Mouse (Mus musculus) C2C12 (cell line): ENCODE measurements around the gene Slc38a4. TPM values are rescaled to one million over a fixed set of nuclear protein-coding genes. Genes with fewer than 3 reads are reported as not detected.

Experiments
- H3K27me3 ChIP-seq: one replicate; pipeline ENCODE4 v1.6.1; 2011; ENCODE audit not compliant: control insufficient read depth, insufficient read depth, insufficient read length
- H3K36me3 ChIP-seq: one replicate; pipeline ENCODE4 v1.6.1; 2011; ENCODE audit not compliant: control insufficient read depth, insufficient read depth
- H3K4me3 ChIP-seq: one replicate; pipeline ENCODE4 v1.5.1; 2011; ENCODE audit warnings: mild to moderate bottlenecking, control low read depth; ENCODE audit not compliant: poor library complexity, insufficient read depth, severe bottlenecking
- H3K79me2 ChIP-seq: one replicate; pipeline ENCODE4 v1.6.1; 2011; ENCODE audit not compliant: control insufficient read depth, insufficient read depth
- H3K79me3 ChIP-seq: one replicate; pipeline ENCODE4 v1.6.1; 2011; ENCODE audit warnings: low read depth, control low read depth
- H3ac ChIP-seq: one replicate; pipeline ENCODE3; 2011; ENCODE audit warnings: low read depth; ENCODE audit not compliant: control insufficient read depth, insufficient read length
- CEBPB ChIP-seq: IDR thresholded peaks from one replicate; pipeline ENCODE4 v1.6.1; 2011; ENCODE audit warnings: low read depth, mild to moderate bottlenecking, control low read depth, moderate library complexity
- CTCF ChIP-seq: IDR thresholded peaks from one replicate; pipeline ENCODE4 v1.5.1; 2011; ENCODE audit not compliant: control insufficient read depth, insufficient read depth, insufficient read length
- FOSL1 ChIP-seq: IDR thresholded peaks from one replicate; pipeline ENCODE4 v1.8.0; 2011; ENCODE audit warnings: mild to moderate bottlenecking, low read length; ENCODE audit not compliant: poor library complexity, insufficient read depth, severe bottlenecking
- MAX ChIP-seq: IDR thresholded peaks from one replicate; pipeline ENCODE4 v1.6.1; 2011; ENCODE audit warnings: mild to moderate bottlenecking, control low read depth
- MYOD1 ChIP-seq: IDR thresholded peaks from one replicate; pipeline ENCODE4 v1.6.1; 2011; ENCODE audit warnings: low read depth; ENCODE audit not compliant: control insufficient read depth, insufficient read length
- MYOG ChIP-seq: IDR thresholded peaks from one replicate; pipeline ENCODE4 v1.6.1; 2011; ENCODE audit not compliant: control insufficient read depth, insufficient read length; ENCODE audit errors: extremely low read depth
- USF1 ChIP-seq: IDR thresholded peaks from one replicate; pipeline ENCODE4 v1.6.1; 2011; ENCODE audit warnings: low read depth, mild to moderate bottlenecking, control low read depth, moderate library complexity
- polyA plus RNA-seq: library from polyadenylated mRNA; unstranded; fragments of >200 nt; fragmentation: generic; extraction: Trizol; gene quantifications from one replicate; pipeline ENCODE4 v1.2.1, GENCODE M21; 2012; ENCODE audit warnings: missing spikeins

The Slc38a4 gene
- polyA plus RNA-seq, 1 experiment = 0.09 TPM

- no peaks in the 10 kb centered on the region for H3K36me3 ChIP-seq
These were observed 4.8 kb upstream of the Slc38a4 start for GRCm38 (mm10) chr15:97060571-97060970.

GRCm38 (mm10) chr15:97060102-97060501, 4.3 kb upstream of the Slc38a4 start:
- TF ChIP-seq CEBPB (no peak), MAX (no peak), CTCF (no peak), MYOG (no peak), USF1 (no peak), FOSL1 (no peak), MYOD1 (no peak)
- no peak overlapping the region for H3K4me3 ChIP-seq
- H3K79me2 ChIP-seq = no peaks in the 10 kb centered on the region
- H3K27me3 ChIP-seq = no peaks in the 10 kb centered on the region
- H3K36me3 ChIP-seq = no peaks in the 10 kb centered on the region
- no peak overlapping the region for H3ac ChIP-seq
- no peaks in the 10 kb centered on the region for H3K79me3 ChIP-seq

More at GRCm38 (mm10) chr15:97060571-97060970, 4.8 kb upstream of the Slc38a4 start:
- H3ac ChIP-seq = no peak overlapping the region
- no peaks in the 10 kb centered on the region for H3K79me2 ChIP-seq
- H3K79me3 ChIP-seq = no peaks in the 10 kb centered on the region
- no peak overlapping the region for H3K4me3 ChIP-seq
- H3K27me3 ChIP-seq = no peaks in the 10 kb centered on the region
- TF ChIP-seq CEBPB (no peak), MYOG (no peak), CTCF (no peak), MYOD1 (no peak), MAX (no peak), USF1 (no peak), FOSL1 (no peak)

GRCm38 (mm10) chr15:97059071-97060041, 3.6 kb upstream of the Slc38a4 start:
- H3K36me3 ChIP-seq = no peaks in the 10 kb centered on the region
- H3K79me2 ChIP-seq = no peaks in the 10 kb centered on the region
- no peak for TF ChIP-seq CEBPB
- TF ChIP-seq MYOG = no peak
- no peak for TF ChIP-seq CTCF
- TF ChIP-seq MYOD1 = no peak
- TF ChIP-seq USF1 = no peak
- no peak for TF ChIP-seq MAX
- no peak for TF ChIP-seq FOSL1
- H3K79me3 ChIP-seq = no peaks in the 10 kb centered on the region
- no peaks in the 10 kb centered on the region for H3K27me3 ChIP-seq
- H3K4me3 ChIP-seq = no peak overlapping the region
- H3ac ChIP-seq = no peak overlapping the region

GRCm38 (mm10) chr15:97054767-97055489, 828 bp downstream of the Slc38a4 start:
- Histone ChIP-seq H3K36me3 (no peaks in the 10 kb centered on the region), H3K79me3 (no peaks in the 10 kb centered on the region), H3K4me3 (no peak overlapping the region), H3ac (no peak overlapping the region), H3K79me2 (no peaks in the 10 kb centered on the region), H3K27me3 (no peaks in the 10 kb centered on the region)
- TF ChIP-seq USF1 (no peak), MYOD1 (no peak), MAX (no peak), CTCF (no peak), FOSL1 (no peak), CEBPB (no peak), MYOG (no peak)

- no peak for TF ChIP-seq MYOG
- TF ChIP-seq CEBPB = no peak
- TF ChIP-seq FOSL1 = no peak
- no peaks in the 10 kb centered on the region for H3K79me3 ChIP-seq
- no peak overlapping the region for H3K4me3 ChIP-seq
- H3K27me3 ChIP-seq = no peaks in the 10 kb centered on the region
- no peaks in the 10 kb centered on the region for H3K36me3 ChIP-seq
- H3K79me2 ChIP-seq = no peaks in the 10 kb centered on the region
- no peak overlapping the region for H3ac ChIP-seq
These were observed 1.6 kb downstream of the Slc38a4 start for GRCm38 (mm10) chr15:97054131-97054530.
